Mouse (Mus musculus) kidney, postnatal 0 days (tissue): Measurements from ENCODE around the gene Fam198a. TPM values are rescaled to one million over a fixed set of nuclear protein-coding genes. Genes with fewer than 3 reads are reported as not detected.
A peak's percentile ranks its signal among the peaks of the same experiment; 100 is the strongest.

Source experiments
- ATAC-seq: fragments of 200-750 bp; cut with Nextera tagmentation; replicated peaks from 2 replicates; pipeline ENCODE4 v1.8.0; 2017; ENCODE audit warnings: low read depth, moderate number of reproducible peaks, moderate TSS enrichment, moderate library complexity; ENCODE audit not compliant: low FRiP score
- DNase-seq: peaks from one replicate; pipeline ENCODE4 v3.0.0-alpha.2; 2016; ENCODE audit warnings: low spot score
- H3K27ac ChIP-seq: fragments of 300-500 bp; sonication (generic); 2 replicates; pipeline ENCODE4 v1.5.1; 2014; ENCODE audit warnings: mild to moderate bottlenecking
- H3K27me3 ChIP-seq: fragments of 300-500 bp; sonication (generic); 2 replicates; pipeline ENCODE4 v1.6.1; 2014; ENCODE audit warnings: low read length, mixed read lengths; ENCODE audit not compliant: insufficient read depth
- H3K36me3 ChIP-seq: fragments of 300-500 bp; sonication (generic); 2 replicates; pipeline ENCODE4 v1.6.1; 2014; ENCODE audit warnings: low read length, mixed read lengths; ENCODE audit not compliant: insufficient read depth
- H3K4me1 ChIP-seq: fragments of 300-500 bp; sonication (generic); replicated peaks from 2 replicates; pipeline ENCODE4 v1.6.1; 2014; ENCODE audit warnings: antibody characterized with exemption, low read length, mixed read lengths; ENCODE audit not compliant: insufficient read depth
- H3K4me2 ChIP-seq: fragments of 300-500 bp; sonication (generic); 2 replicates; pipeline ENCODE4 v1.6.1; 2014; ENCODE audit warnings: mild to moderate bottlenecking, low read length, moderate library complexity, mixed read lengths
- H3K4me3 ChIP-seq: fragments of 300-500 bp; sonication (generic); replicated peaks from 2 replicates; pipeline ENCODE4 v1.5.1; 2014; ENCODE audit warnings: low read depth, low read length
- H3K9ac ChIP-seq: fragments of 300-500 bp; sonication (generic); 2 replicates; pipeline ENCODE4 v1.6.1; 2014; ENCODE audit warnings: low read depth, low read length
- H3K9me3 ChIP-seq: fragments of 300-500 bp; sonication (generic); replicated peaks from 2 replicates; pipeline ENCODE4 v1.6.1; 2016; ENCODE audit warnings: low read length, inconsistent platforms, mixed read lengths
- CTCF ChIP-seq: IDR thresholded peaks from 2 replicates; pipeline ENCODE4 v1.5.1; 2016; ENCODE audit warnings: antibody characterized with exemption, low read depth, mild to moderate bottlenecking, moderate library complexity
- WGBS: fragments of 180-500 bp; shearing (Covaris S2); extraction: QIAGEN DNeasy Blood & Tissue Kit; methylation state at CpG from one replicate; pipeline ENCODE4 v1.1.7; 2014; 5-methylcytosine and 5-hydroxymethylcytosine counted together
- polyA plus RNA-seq: library from polyadenylated mRNA; unstranded; fragments of >200 nt; fragmentation: Nextera tagmentation; extraction: Ambion mirVana; gene quantifications from 2 replicates; pipeline ENCODE4 v1.2.1, GENCODE M21; 2015

Fam198a gene
- polyA plus RNA-seq, 1 experiment from 2014 or later: 0.50 TPM

- H3K27ac ChIP-seq: 0 out of 2 replicates have a peak overlapping the region, but pooled peaks have one; percentile 81
- no peaks in the 10 kb centered on the region for H3K36me3 ChIP-seq
- no peak overlapping the region for H3K4me2 ChIP-seq
- H3K9me3 ChIP-seq: no peaks in the 10 kb centered on the region
- H3K27me3 ChIP-seq: no peaks in the 10 kb centered on the region
- H3K4me3 ChIP-seq: no peak overlapping the region
- 0 out of 2 replicates have a peak overlapping the region, but pooled peaks have one; percentile 23 for H3K9ac ChIP-seq
- DNase-seq (no peak), ATAC-seq (no peak)
- no peak for TF ChIP-seq CTCF
- H3K4me1 ChIP-seq: 0 out of 2 replicates have a peak, but pooled peaks cover 7% of the 10 kb centered on the region
- WGBS: 43% methylated on average over 7 of the region's 7 CpGs
These were observed 75.2 kb downstream of the Fam198a start for GRCm38 (mm10) chr9:122025855-122026590.

GRCm38 (mm10) chr9:122027081-122027913, 76.5 kb downstream of the Fam198a start:
- peak overlapping the region; percentile 81 for H3K27ac ChIP-seq
- 56% methylated on average over 6 of the region's 6 CpGs for WGBS
- no peak for TF ChIP-seq CTCF
- H3K9ac ChIP-seq: peak overlapping the region; percentile 6; the same call in 1 of the 2 replicates
- 0 out of 2 replicates have a peak, but pooled peaks cover 7% of the 10 kb centered on the region for H3K4me1 ChIP-seq
- H3K9me3 ChIP-seq: no peaks in the 10 kb centered on the region
- ATAC-seq: 0 out of 2 replicates have a peak, but pooled peaks have one; percentile 23
- no peak overlapping the region for H3K4me3 ChIP-seq
- H3K36me3 ChIP-seq: no peaks in the 10 kb centered on the region
- H3K27me3 ChIP-seq: no peaks in the 10 kb centered on the region
- no peak overlapping the region for H3K4me2 ChIP-seq
- DNase-seq: no peak

- 56% methylated on average over 11 of the region's 11 CpGs for WGBS
- H3K9ac ChIP-seq: no peak overlapping the region
- no peaks in the 10 kb centered on the region for H3K27me3 ChIP-seq
- peak overlapping the region; percentile 81 for H3K27ac ChIP-seq
- ATAC-seq (no peak; the same call in 1 of the 2 replicates), DNase-seq (peak; percentile 81)
- no peaks in the 10 kb centered on the region for H3K36me3 ChIP-seq
- no peaks in the 10 kb centered on the region for H3K9me3 ChIP-seq
- TF ChIP-seq CTCF: no peak
- 0 out of 2 replicates have a peak, but pooled peaks cover 7% of the 10 kb centered on the region for H3K4me1 ChIP-seq
- no peak overlapping the region for H3K4me2 ChIP-seq
- no peak overlapping the region for H3K4me3 ChIP-seq
These were observed 77.3 kb downstream of the Fam198a start for GRCm38 (mm10) chr9:122027914-122028745.

DNA sequence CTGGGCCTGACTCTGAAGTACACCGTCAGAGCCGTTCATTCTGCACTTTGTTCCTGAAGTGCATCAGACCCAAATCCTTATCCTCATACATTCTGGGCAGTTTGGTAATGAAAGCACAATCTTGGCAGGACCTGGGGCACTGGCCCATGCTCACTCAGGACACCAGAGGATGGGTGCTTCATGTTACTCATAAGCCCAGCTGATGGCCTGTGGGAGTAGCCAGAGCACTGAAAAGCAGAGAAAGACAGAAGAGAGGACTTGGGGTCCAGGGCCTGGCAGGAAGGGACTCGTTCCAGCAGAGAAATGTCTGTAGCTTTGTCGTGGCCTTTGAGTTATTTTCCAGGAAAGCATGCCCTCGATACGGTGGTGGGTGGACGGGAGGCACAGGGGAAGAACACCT, 79.0 kb downstream of the Fam198a start:
- no peak overlapping the region for H3K9ac ChIP-seq
- no peaks in the 10 kb centered on the region for H3K27me3 ChIP-seq
- H3K4me3 ChIP-seq: no peak overlapping the region
- H3K4me1 ChIP-seq: 0 out of 2 replicates have a peak, but pooled peaks cover 7% of the 10 kb centered on the region
- TF ChIP-seq CTCF: no peak
- no peaks in the 10 kb centered on the region for H3K36me3 ChIP-seq
- DNase-seq (no peak), ATAC-seq (no peak)
- no peak overlapping the region for H3K4me2 ChIP-seq
- no peak overlapping the region for H3K27ac ChIP-seq
- WGBS: 82% methylated on average over 7 of the region's 7 CpGs
- no peaks in the 10 kb centered on the region for H3K9me3 ChIP-seq

Other genes starting within 250 kb of the Fam198a start
- 7.4 and 8.1 TPM in 2 replicates for gene Sec22c, start 245.5 kb upstream of the Fam198a start, polyA plus RNA-seq
- 176 and 194 TPM in 2 replicates for gene Ss18l2, start 240.7 kb upstream of the Fam198a start, polyA plus RNA-seq
- gene Nktr, start 231.8 kb upstream of the Fam198a start, polyA plus RNA-seq: 42.8 and 44.7 TPM in 2 replicates
- gene Zfp651, start 191.7 kb upstream of the Fam198a start, polyA plus RNA-seq: 13.6 and 14.4 TPM in 2 replicates
- 0.13 TPM in 1 of 2 replicates, not detected in the other for gene Klhl40, start 173.4 kb upstream of the Fam198a start, polyA plus RNA-seq
- gene Hhatl, start 158.5 kb upstream of the Fam198a start, polyA plus RNA-seq: 0.11 and 0.42 TPM in 2 replicates
- 0.23 and 0.25 TPM in 2 replicates for gene Ccdc13, start 111.5 kb upstream of the Fam198a start, polyA plus RNA-seq
- gene Higd1a, start 92.6 kb upstream of the Fam198a start, polyA plus RNA-seq: 148 and 151 TPM in 2 replicates
- 0.79 and 0.97 TPM in 2 replicates for gene Ackr2, start 52.6 kb upstream of the Fam198a start, polyA plus RNA-seq
- not detected in 2 replicates for gene Cyp8b1, start 34.7 kb upstream of the Fam198a start, polyA plus RNA-seq
- 12.6 and 13.0 TPM in 2 replicates for gene Pomgnt2, start 46.1 kb downstream of the Fam198a start, polyA plus RNA-seq
- 51.3 and 51.6 TPM in 2 replicates for gene Snrk, start 166.3 kb downstream of the Fam198a start, polyA plus RNA-seq